Mouse (Mus musculus): ENCODE data around the gene Bmpr1b.

GRCm38 (mm10) chr3:142104027-142104805 lies 65.0 kb downstream of the Bmpr1b start:
- TF ChIP-seq CTCF (IDR thresholded peaks at IDR 0.05; ENCODE audit: low read depth), result no peak
- no peak for TF ChIP-seq EP300 (optimal IDR thresholded peaks at IDR 0.05)

Measured in stomach, postnatal 0 days (tissue).